Mouse (Mus musculus): ENCODE measurements around the gene Arfip2.

- peak; percentile 72 for TF ChIP-seq CTCF (IDR thresholded peaks at IDR 0.05; ENCODE audit: low read depth, low read length)
- TF ChIP-seq POLR2A (IDR thresholded peaks at IDR 0.05; ENCODE audit: extremely low read depth, insufficient read depth, low read length) = peak; percentile 46
Observed at GRCm38 (mm10) chr7:105650639-105651435, 10.6 kb upstream of the Arfip2 start, which contains the start of gene Dnhd1.
